Mouse (Mus musculus) gastrocnemius, adult 18-20 months (tissue): ENCODE measurements around the gene Grifin. TPM values are rescaled to one million over a fixed set of nuclear protein-coding genes. Genes with fewer than 3 reads are reported as not detected.

Experiments
- DNase-seq: peaks from one replicate; pipeline ENCODE4 v3.0.0; 2021; ENCODE audit warnings: low spot score
- total RNA-seq, 2 experiments: library from RNA; stranded (reverse); gene quantifications; 2 replicates each; pipeline ENCODE4 v1.2.3; 2021

Gene Grifin
- total RNA-seq, 2 experiments from 2014 or later = not detected

DNA sequence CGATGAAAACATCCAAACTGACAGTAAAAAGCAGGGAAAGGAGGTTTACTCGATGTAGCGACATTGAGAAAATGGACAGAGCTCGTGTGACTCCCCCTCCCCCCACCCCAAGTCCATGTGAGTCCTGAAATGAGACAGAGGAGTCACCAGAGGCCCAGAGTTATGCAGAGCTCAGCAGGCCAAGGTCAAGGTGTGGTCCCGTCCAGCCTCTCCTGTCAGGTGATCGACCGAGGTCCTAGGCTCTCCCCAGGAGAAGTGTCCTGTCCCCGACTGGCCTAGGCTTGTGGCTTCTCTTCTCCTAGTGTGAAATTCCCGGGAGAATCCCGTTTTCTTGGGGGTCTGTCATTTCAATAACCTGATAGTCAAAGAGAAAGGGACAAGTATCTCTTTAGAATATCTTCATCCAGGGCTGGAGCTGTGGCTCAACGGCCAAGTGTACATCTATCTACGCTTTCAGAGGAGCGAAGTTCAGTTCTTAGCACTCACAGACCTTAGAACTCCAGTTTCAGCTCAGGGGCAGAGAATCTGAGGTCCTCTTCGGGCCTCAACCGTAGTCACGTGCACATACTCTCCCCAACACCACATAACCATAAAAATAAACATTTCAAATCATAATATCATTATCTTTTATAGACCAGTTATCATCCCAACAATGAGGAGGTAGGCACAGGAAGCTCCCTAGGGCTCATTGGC is 24.4 kb upstream of the Grifin start:
- no peak for DNase-seq

DNA sequence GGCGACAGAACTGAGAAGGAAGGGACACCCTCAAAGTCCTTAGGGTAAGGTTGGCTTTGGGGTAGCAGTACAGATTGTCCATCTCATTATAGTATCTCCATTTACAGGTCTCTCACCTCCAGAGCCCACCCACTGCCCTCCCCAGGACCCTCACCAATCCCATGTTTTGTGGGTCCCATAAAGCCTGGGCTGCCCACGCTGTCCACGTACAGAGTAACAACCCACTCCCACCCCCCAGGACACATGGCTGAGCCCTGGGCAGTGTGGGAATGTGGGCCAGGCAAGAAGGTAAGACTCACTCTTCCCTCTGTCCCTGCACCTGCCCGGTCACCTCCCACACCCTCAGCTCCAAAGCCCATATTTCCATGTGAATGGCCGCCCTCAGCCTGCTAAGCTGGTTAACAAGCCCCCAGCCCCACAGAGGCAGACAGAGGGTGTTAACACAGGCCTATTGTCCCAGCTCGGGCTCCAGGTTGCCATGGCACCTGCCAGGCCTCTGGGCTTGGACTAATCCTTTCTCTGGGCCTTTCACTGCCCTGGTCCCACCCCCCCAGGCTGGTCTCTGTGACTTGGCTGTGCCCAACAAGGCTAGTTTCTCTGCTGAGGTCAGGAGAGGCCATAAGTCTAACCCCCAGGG is 19.0 kb upstream of the Grifin start:
- DNase-seq = no peak

DNA sequence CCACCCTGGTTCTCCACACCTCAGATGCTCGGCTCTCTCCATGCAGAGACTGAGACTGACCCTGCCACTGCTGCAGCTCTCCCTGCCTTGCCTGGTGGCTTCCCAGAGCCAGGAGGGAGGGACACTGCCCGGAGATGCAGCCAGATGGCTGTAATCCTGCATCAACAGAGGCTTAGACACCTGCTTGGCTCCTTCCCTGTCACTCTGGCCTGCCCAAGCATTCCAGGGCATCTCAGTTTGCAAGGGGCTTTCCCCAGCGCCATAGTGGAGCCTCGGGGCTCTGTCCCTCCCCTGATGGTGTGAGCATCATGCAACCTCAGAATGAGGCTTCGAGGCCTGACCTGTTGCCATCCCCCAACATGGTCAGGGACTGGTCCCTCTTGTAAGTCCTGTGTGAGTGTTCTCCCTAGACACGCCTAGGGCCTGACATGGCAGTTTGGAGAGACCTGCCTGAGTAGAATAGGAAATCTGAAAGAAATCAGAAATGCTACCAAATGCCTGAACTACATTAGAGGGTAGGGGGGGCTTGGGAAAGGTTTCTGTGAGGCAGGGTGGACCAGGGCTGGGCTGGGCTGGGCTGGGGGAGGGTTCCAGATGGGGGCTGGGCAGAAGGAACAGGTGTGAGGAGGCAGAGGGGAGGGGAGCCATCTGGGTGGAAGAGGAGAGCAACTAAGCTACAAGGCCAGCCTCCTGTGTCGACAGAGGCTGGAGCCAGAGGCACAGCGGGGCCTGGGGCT is 18.3 kb upstream of the Grifin start:
- DNase-seq = peak; percentile 43

DNA sequence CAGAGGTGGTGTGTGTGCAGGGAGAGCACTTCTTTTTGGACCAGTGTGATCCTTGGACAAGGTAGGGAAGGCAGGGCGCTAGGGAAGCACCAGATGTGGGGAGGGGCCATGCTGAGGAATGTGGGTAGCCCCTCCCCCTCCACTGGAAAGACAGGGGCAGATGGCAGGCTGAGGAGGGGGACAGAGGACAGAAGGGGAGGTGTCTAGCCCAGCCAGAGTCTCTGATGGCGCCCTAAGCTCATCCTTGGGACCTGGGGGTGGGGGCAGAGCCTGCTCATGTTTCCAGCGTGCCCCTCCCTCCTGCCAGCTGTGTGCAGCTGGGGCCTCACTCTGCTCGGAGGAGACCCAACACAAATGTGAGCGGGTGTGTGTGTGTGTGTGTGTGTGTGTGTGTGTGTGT is 16.7 kb upstream of the Grifin start:
- DNase-seq = no peak

DNA sequence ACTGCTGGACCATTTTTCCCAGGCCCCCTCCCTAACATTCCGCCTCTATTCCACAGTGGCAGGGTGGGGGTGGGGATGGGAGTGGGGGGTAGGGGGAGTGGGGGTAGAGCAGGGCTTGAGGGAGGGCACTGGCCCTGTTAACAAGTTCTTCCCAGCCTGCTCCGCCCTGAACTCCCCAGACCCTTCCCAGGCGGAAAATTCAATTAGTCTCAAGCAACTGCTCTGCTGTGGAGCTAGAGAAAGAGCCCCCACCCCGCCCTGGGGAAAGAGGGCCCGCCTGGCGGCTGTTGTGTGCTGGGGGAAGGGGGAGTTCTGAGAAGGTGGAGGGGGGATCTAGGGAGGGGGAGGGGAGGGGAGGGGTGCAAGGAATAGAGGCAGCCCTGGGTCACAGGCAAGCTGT is 14.9 kb upstream of the Grifin start:
- DNase-seq = no peak

DNA sequence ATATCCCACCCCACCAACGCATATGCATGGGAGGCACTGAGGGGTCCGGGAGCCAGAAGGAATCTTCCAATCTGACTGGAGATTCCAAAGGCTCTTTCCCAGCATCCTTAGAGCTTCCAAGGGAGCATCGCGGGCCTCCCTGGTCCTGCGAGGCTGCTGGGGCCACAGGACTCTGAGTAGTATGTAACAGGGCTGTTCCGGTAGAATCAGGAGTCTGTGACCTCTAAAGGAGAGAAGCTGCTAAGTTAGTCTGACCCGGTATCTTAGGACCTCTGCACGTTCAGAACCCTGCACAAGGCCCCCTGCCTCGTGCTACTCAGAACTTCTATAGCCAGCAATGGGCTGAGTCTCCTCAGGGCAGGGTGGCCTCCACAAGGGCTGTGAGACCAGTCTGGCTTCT is 14.3 kb upstream of the Grifin start:
- DNase-seq = no peak

DNA sequence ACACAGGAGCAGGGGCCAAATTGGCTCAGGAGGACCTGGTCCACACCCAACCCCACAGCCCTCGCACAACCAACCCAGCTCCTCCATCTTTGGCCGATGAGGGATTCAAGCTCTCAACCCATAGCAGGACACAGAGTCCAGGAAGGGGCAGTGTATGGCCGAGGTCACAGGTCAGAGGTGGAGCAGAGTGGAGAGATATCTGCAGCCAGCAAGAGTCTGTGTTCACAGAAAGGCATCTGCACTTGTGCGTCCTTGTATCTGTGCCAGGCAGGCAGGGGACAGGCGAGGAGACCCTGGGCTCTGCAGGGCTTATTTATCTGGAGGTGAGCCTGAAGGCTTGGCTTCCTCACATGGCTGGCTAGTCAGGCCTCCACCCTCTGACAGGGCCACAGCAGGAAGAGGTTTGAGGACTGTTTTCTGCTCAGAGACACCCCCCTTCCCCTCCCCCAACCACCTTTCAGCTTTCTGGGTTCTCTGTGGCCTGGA is 10.6 kb upstream of the Grifin start:
- peak; percentile 47 for DNase-seq

DNA sequence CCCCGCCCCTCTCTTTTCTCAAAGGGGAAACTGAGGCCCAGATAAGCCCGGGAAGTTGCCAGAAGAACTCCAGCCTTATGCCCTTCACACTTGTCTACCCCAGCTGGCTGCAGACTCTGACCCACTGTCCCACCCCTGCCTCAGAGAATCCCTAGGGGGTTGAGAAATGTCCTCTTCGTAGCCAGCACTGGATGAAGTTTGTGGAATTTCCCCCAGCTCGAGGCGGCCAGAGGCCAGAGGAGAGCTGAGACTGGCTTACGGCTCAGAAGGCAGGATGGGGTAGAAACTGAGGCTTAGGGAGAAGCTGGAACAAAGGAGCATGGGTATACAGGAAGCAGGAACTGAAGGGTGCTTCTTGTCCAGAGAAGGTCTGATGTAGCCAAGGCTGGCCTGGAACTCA is 7.7 kb upstream of the Grifin start:
- DNase-seq = peak; percentile 77

DNA sequence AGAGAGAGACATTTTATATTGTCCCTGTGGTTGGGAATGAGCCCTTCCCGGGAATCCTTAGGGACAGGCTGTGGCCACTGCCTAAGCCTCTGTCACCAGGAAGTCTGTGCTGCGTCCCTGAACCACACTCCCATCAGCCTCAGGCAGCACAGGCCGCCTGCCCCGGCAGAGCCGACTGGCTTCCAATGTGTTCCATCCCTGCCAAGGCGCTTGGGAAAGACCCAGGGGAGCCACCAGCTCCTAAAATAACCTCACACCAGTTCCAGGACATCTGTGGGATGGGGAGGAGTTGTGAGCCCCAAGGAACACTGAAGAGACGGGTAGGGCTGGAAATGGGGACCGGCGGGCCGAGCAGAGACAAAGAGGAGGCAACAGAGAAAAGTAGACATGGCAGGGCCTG is 6.8 kb upstream of the Grifin start:
- peak; percentile 93 for DNase-seq

DNA sequence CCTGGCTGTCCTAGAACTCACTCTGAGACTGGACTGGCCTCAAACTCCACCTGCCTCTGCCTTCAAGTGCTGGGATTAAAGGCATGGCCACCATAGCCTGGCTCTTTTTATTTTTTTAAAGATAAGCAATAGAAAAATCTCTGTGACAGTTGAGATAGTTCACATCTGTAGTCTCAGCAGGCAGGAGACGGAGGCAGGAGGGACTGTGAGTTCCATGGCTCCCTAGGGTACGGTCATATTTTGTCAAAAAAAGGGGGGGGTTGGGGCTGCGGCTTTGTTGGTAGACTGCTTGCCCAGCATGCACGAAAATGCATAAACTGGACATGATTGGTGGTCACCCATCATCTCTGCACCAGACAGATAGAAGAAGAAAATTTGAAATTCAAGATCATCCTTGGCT is 6.3 kb upstream of the Grifin start:
- no peak for DNase-seq

DNA sequence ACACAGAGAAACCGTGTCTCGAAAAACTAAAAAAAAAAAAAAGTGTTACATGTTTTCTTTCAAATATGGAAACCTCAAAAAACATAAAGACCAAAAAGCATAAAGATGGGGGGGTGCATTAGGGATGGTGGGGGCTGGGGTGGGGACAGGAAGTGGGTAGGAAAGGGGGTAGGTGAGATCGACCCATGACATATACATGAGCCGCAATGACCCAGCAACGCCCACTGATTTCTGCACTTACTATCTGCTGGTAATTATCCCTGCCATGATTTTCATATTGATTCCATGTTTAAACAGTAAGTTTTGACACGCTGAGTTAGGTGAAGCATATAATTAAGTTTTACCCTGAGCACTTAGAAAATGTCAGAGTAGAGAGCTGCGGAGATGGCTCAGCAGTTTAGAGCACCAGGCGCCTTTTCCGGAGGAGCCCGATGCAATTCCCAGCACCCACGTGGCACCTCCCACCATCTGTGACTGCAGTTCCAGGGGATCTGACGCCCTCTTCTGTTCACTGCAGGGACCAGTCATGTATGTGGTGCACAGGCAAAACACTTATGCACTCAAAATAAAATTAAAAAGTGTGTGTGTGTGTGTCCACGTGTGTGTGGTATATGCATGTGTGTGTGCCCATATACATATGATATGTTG is 5.5 kb upstream of the Grifin start:
- no peak for DNase-seq

DNA sequence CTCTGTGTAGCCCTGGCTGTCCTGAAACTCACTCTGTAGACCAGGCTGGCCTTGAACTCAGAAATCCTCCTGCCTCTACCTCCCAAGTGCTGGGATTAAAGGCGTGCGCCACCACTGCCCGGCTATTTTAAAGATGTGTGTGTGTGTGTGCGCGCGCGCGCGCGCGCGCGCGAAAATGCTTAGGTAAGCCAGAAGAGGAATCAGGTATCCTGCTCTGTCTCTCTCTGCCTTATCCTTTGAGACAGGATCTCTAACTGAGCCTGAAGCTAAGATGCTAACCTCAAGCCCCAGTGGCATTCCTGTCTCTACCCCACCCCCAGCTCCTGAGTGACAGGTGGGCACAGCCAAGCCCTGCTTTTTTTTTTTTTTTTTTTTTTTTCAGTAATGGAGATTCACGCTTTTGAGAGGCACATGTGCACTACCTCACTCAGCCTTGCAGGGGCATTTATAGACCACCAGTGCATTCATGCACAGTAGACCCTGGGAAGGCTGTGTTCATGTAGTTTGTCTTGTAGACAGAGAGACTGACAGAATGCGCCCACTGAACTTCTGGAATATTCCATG is 4.2 kb upstream of the Grifin start:
- DNase-seq = no peak

DNA sequence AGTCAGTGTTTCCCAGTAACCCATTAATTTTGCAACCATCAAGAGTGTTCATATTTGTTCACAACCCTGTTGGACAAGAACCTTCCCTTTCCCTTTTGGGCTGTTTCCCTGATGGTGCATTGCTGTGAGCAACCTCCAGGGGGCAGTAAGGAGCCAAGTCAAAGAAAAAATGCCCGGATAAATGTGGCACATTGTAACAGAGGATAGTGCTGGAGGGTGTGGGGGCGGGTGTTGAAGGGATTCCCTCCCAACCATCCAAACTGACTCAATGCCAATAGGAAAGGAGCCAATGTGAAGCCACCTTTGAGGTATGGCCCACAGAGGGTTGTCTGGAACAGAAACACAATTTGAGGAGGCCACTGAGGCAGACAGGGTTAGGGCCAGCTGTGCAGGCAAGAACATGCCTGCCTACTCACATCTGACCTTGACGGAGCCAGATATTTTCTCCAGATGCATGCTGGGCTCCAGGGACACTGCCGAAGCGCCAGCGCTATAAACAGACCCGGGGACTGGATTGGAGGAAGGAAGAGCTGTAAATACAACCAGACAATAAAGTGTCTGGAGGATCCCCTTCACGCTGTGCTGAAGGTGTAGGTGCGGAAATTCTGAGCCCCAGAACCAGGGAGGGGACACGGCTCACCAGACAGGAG is 3.6 kb upstream of the Grifin start:
- peak; percentile 65 for DNase-seq

DNA sequence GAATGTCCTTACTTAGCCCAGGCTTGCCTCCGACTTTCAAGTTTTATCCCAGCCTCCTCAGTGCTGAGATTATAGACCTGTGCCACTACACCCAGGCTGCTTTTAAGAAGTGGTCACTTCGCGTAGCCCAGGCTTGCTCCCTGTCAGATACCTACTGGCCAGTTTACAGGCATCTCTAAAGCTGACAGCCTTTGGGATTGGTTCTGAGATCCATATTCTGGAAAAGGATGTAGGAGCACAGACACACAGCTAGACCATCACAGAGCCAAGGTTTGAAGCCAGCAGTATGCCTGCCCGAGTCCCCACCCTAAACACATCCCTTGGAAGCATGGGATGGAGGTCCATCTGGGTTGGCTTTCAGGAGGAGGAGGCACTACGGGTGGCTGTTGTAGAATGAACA is 2.9 kb upstream of the Grifin start:
- no peak for DNase-seq

DNA sequence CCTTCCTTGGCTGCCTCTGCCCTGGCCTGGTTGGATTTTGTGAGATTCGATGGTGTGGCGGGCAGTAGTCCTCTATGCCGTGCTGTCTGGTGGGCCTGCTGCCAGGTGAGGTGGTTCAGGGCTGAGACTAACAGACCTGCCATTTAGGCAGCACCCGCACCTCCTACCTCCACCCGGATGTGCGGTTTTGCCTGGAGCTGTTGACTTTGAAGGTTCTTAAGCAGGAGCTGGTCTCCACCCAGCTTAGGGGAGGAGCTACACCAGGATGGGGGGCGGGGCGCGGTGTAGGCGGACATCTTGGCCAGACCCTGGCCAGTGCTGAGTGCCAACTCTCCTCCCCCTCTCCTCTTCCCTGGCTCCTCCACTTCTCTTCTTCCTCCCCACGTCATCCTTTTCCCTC is 2.5 kb upstream of the Grifin start:
- peak; percentile 58 for DNase-seq

DNA sequence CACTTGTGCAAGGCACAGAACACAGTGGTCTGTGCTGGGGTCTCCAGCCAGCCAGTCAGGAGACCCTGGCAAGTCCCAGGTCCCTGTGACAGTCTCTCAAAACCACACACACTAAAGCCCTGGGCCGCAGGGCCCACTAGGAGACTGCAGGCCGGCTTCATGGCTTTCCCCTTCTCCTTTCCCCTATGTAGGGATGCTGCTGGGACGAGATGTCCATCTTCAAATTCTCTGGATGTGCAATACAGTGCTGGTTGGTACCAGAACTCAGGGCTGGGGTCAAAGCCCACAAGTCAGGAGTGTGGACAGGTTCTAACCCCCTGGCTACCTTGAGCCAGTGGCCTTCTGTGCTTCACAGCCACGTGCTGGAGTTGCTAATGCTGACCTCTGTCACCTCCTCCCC is 1.4 kb upstream of the Grifin start:
- no peak for DNase-seq

DNA sequence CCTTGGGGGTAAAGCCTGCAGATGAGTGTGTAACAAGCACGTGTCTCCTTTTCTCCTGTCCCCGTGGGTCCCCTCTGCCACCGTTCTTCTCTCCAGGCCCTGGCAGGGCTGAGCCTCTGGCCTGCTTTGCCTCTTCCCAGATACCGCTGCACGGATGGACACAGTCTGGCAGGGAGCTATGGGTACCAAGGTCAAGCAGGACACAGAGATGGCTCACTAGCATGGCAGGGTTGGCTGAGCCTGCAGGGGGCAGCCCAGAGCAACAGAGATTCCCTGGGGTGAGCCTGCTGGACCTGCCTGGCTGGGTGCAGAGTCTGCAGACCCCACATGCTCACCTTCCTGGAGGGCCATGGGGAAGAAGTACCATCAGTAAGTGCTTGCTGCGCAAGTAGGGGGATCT is 985 bp upstream of the Grifin start:
- DNase-seq = peak; percentile 24

DNA sequence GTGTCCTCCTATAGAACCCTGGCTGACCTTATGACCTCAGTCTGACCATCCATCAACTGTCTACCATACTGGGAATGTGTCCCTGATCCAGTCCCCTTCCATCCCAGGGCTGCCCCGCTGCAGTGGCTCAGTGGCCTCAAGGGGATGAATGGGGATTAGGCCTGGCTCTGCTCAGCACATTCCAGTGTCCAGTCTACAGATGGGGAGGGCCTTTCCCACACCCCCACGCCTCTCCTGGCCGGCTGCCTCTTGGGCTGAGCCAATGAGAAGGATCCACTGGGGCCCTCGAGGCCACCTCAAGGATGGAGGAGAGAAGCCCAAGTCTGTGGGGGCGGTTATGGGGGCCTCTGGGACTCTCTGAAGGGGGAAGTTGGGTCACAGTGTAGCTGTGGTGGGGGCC is 580 bp upstream of the Grifin start:
- peak; percentile 56 for DNase-seq

DNA sequence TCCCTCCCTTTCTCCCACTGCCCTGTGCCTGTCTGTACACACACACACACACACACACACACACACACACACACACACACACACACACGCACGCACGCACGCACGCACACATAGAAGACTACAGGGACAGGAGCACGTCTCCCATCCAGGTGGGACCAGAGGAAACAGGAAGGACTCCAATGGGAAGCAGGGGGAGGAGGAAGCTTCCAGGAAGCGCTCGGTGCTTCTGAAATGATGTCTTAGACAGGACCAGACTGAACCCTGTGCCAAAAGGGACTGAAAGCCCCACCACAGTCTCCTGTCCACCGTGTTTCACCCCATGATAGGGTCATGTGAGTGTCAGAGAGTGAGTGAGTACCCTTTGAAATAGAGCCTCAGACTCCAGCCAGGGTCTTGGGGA is 2.3 kb downstream of the Grifin start:
- no peak for DNase-seq

DNA sequence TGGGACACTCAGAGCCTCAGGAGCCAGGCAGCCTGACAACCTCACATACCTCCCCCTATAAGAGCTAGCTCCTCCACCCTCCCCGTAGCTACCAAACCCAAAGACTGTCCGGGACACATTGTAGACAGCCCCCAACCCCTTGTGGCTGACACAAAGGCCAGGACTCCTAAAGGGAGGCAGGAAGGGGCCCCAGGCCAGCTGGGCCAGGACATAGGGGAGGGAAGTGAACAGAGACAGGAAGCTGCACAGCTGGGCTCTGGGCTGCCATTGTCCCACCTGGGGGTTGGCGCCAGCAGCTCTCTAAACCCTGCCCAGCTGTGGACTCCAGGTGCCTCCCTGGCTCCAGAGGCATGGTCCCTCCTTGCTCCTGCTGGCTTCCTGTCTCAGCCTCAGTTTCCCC is 8.0 kb downstream of the Grifin start:
- no peak for DNase-seq

DNA sequence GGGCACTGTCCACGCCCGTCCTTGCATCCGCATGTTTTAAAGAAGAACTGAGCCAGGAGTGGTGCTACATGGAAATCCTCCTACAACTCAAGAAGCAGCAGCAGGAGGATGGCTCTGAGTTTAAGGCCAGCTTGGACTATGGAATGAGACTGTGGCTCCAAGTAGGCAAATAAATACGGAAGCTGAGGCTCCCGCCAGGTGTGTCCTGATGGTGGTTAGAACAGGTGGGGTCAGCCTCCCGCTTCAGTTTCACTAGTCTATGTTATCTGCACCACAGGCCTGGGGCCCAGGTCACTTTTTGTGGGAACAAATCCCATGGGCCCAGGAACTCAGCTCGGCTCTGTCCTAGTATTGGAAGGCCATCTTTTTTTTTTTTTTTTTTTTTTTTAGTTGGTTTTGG is 11.2 kb downstream of the Grifin start:
- DNase-seq = no peak
